Mouse (Mus musculus) liver, embryonic 14.5 days (tissue): ENCODE data around the gene Tspear.

Experiments used
- CTCF ChIP-seq: IDR thresholded peaks from 2 replicates; pipeline ENCODE4 v1.5.1; 2016; ENCODE audit warnings: antibody characterized with exemption, low read depth, control low read depth
- EP300 ChIP-seq: IDR thresholded peaks from 2 replicates; pipeline ENCODE4 v1.6.1; 2016; ENCODE audit warnings: antibody characterized with exemption, low read depth

DNA sequence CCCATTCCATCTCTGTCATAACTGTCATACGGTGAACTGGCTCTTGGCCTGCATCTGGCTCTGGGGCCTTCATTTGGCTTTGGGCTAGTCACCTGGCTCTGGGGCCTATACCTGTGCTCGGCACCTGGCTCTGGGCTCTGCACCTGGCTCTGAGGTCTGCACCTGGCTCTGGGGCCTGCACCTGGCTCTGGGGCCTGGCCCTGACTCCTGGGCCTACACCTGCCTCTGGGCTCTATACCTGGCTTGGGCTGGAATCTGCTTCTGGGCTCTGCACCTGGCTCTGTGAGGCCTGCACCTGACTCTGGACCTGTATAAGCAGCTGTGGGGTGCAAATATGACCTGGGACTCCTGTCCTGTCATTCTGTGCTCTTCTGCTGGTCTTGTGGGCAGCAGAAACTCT lies 161.2 kb downstream of the Tspear start:
- TF ChIP-seq EP300 (no peak), CTCF (no peak)
